Mouse (Mus musculus): ENCODE results near the gene Stk32c. TPM values are rescaled to one million over a fixed set of nuclear protein-coding genes. Genes with fewer than 3 reads are reported as not detected.

Stk32c gene
- polyA plus RNA-seq (2015; fragmentation: Nextera tagmentation; extraction: Ambion mirVana): 0.87 and 1.4 TPM in 2 replicates

DNA sequence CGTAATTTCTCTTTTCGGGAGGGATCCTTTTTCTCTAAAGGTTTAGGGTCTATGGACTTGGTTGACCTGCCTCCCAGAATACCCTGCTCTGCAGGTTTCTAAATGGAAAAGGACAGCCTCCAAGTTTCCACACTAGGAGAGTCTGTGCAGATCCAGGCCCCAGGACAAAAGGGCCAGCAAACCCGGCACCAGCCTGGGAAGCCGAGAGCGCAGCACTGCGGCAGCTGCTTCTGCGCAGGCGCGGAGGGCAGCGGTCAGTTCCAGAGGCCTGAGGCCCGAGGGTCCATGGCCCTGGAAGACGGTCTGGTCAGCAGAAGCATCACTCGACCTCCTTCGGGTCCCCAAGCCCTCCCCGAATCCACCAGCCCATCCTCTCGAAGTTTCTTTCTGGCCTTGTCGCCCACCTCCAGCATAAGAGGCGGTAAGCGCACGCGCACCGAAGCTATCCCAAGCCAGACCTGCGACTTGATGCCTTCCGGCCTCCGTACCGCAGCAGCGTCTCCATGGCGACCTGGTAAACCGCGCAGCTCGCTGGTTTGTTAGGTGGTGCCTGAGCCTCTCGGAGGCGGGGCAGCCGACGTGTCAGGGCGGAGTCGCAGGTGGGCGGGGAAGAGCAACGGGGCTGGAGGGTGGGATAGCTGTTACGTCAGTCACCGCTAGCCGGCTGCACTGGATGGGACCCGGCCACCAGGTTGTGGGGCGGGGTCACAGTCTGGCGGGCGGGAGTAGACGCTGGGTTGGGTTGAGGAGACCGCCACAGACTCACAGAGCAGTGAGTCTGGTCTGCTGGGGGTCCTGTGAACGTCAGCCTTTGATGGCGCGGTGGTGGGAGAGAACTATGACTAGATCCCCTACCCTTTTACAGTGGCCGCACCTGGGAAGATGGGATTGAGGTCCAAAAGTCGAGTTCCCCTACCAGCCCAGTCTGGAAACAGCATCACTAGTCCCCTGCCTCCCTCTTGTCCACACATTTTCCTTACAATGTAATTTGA lies at the start of gene Stk32c, which contains the start of gene Lrrc27:
TSS of gene Stk32c (minus strand) at position 554 of the 992 bp plus-strand sequence.
TSS of gene Lrrc27 (plus strand) at position 235 of the 992 bp plus-strand sequence.
- 2% methylated on average over 53 of the region's 53 CpGs for WGBS
- peak; percentile 98 for ATAC-seq (ENCODE audit: low read depth)
- H3K36me3 ChIP-seq: no peaks in the 10 kb centered on the region

GRCm38 (mm10) chr7:139257752-139258542 lies 44.8 kb upstream of the Stk32c start:
- no peak overlapping the region for H3K9ac ChIP-seq
- no peaks in the 10 kb centered on the region for H3K27me3 ChIP-seq
- H3K4me1 ChIP-seq (replicated peaks): peaks cover 13% of the 10 kb centered on the region; the same call in 1 of the 2 replicates
- H3K36me3 ChIP-seq: peaks cover 17% of the 10 kb centered on the region
- ATAC-seq (ENCODE audit: low read depth): no peak
- no peak overlapping the region for H3K27ac ChIP-seq (replicated peaks)
- H3K4me2 ChIP-seq: no peak overlapping the region
- no peak overlapping the region for H3K4me3 ChIP-seq
- 0 out of 2 replicates have a peak, but pooled peaks cover 4% of the 10 kb centered on the region for H3K9me3 ChIP-seq
- 73% methylated on average over 10 of the region's 10 CpGs for WGBS

More for the DNA sequence above, at the start of gene Stk32c, which contains the start of gene Lrrc27:
- H3K27me3 ChIP-seq: no peaks in the 10 kb centered on the region
- peak within 1 kb of the TSS; percentile 79 for H3K9ac ChIP-seq
- no peaks in the 10 kb centered on the region for H3K9me3 ChIP-seq
- peak within 1 kb of the TSS; percentile 89 for H3K27ac ChIP-seq (replicated peaks)
- H3K4me2 ChIP-seq: peak within 1 kb of the TSS; percentile 63
- H3K4me3 ChIP-seq: peak within 1 kb of the TSS; percentile 58
- peaks cover 14% of the 10 kb centered on the region for H3K4me1 ChIP-seq (replicated peaks)

GRCm38 (mm10) chr7:139254626-139255025 lies 41.5 kb upstream of the Stk32c start:
- Histone ChIP-seq H3K9me3 (no peaks in the 10 kb centered on the region), H3K4me3 (no peak overlapping the region), H3K36me3 (peaks cover 17% of the 10 kb centered on the region), H3K9ac (no peak overlapping the region), H3K27ac (replicated peaks) (no peak overlapping the region), H3K27me3 (peaks cover 9% of the 10 kb centered on the region), H3K4me2 (no peak overlapping the region), H3K4me1 (replicated peaks) (peaks cover 44% of the 10 kb centered on the region)
- ATAC-seq (ENCODE audit: low read depth): no peak
- WGBS: 87% methylated on average over 5 of the region's 5 CpGs

DNA sequence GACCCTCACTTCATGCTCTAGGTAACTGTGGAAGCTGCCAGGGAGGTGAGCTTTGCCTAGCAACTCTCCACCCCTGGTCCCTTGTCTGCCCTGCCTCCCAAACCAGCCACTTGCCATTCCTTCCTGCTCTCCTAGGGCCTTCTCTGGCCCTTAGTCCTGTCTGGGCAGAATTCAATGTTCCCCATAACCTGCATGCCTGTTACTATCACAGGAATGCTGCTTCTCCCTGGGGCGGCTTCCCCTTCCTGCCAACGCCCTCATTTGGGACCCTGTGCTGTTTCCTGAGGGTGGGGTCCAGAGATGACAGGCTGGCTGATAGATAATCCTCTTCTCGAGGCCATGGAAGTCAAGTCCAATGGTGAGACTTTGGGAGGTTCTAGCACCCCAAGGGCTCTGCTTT lies 40.4 kb upstream of the Stk32c start:
- Histone ChIP-seq H3K4me3 (no peak overlapping the region), H3K9me3 (no peaks in the 10 kb centered on the region), H3K36me3 (peaks cover 17% of the 10 kb centered on the region), H3K4me2 (no peak overlapping the region), H3K4me1 (replicated peaks) (peaks cover 55% of the 10 kb centered on the region), H3K27me3 (peaks cover 18% of the 10 kb centered on the region), H3K9ac (no peak overlapping the region), H3K27ac (replicated peaks) (no peak overlapping the region)
- no peak for ATAC-seq (ENCODE audit: low read depth)
- 85% methylated on average over 3 of the region's 3 CpGs for WGBS

GRCm38 (mm10) chr7:139252986-139253385 lies 39.9 kb upstream of the Stk32c start:
- Histone ChIP-seq H3K9me3 (no peaks in the 10 kb centered on the region), H3K4me1 (replicated peaks) (peaks cover 52% of the 10 kb centered on the region), H3K27ac (replicated peaks) (no peak overlapping the region), H3K4me2 (no peak overlapping the region), H3K27me3 (peaks cover 18% of the 10 kb centered on the region), H3K9ac (no peak overlapping the region), H3K36me3 (peaks cover 17% of the 10 kb centered on the region), H3K4me3 (no peak overlapping the region)
- ATAC-seq (ENCODE audit: low read depth): no peak
- 76% methylated on average over 9 of the region's 9 CpGs for WGBS

- ATAC-seq (ENCODE audit: low read depth): no peak
- Histone ChIP-seq H3K4me1 (replicated peaks) (peaks cover 56% of the 10 kb centered on the region), H3K4me3 (no peak overlapping the region), H3K27me3 (peaks cover 18% of the 10 kb centered on the region), H3K9ac (no peak overlapping the region), H3K27ac (replicated peaks) (no peak overlapping the region), H3K36me3 (peaks cover 17% of the 10 kb centered on the region), H3K9me3 (no peaks in the 10 kb centered on the region), H3K4me2 (no peak overlapping the region)
- WGBS: 89% methylated on average over 7 of the region's 7 CpGs
Observed at GRCm38 (mm10) chr7:139252566-139252965, 39.5 kb upstream of the Stk32c start.

GRCm38 (mm10) chr7:139251881-139252301 lies 38.8 kb upstream of the Stk32c start:
- Histone ChIP-seq H3K4me1 (replicated peaks) (peaks cover 63% of the 10 kb centered on the region), H3K4me3 (no peak overlapping the region), H3K9ac (0 out of 2 replicates have a peak overlapping the region, but pooled peaks have one; percentile 8), H3K4me2 (no peak overlapping the region), H3K27ac (replicated peaks) (no peak overlapping the region), H3K36me3 (peaks cover 17% of the 10 kb centered on the region), H3K27me3 (peaks cover 22% of the 10 kb centered on the region), H3K9me3 (no peaks in the 10 kb centered on the region)
- WGBS: 63% methylated on average over 5 of the region's 5 CpGs
- 0 out of 2 replicates have a peak, but pooled peaks have one; percentile 5 for ATAC-seq (ENCODE audit: low read depth)

DNA sequence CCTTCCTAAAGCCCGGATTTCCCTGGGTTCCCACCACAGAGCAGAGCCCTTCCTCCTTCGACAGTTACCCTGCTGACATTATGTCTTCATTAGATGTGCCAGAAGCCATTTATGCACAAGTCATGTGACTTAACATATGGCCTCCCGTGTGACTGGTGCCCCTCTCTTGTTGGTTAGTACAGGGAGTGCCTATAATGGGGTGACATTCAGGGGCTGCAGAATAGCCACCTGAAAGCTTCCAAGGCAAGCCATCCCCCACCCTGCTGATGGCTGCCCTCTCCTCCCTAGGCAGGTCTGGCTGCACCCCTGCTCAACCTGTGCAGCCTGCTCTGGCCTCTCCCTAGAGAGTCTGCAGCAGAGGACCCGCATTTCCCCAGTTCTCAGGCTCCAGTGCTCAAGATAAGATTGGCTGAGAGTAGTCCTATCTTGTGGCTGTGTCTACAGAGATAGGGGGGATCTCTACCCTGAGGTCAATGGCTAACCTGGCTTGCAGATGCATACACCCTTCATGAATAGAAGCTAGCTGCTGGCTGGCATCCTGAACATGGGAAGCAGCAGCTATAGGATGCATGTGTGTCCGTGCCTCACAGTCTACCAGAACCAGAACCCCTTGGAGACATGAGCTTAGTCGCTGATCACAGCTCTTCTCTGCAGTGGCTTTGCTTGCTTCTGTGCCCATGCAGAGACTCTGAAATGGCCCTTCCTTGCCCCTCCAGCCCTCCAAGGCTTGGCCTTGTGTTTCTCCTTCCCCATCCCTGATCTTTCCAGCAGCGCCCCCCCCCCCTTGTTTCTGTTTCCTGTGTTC lies 36.5 kb upstream of the Stk32c start:
- Histone ChIP-seq H3K27me3 (peaks cover 42% of the 10 kb centered on the region), H3K4me1 (replicated peaks) (peaks cover 66% of the 10 kb centered on the region), H3K4me3 (peak overlapping the region; percentile 55), H3K9me3 (no peaks in the 10 kb centered on the region), H3K9ac (peak overlapping the region; percentile 81; the same call in 1 of the 2 replicates), H3K27ac (replicated peaks) (no peak overlapping the region), H3K4me2 (peak overlapping the region; percentile 96), H3K36me3 (no peaks in the 10 kb centered on the region)
- ATAC-seq (ENCODE audit: low read depth): peak; percentile 4; the same call in 1 of the 2 replicates
- 36% methylated on average over 7 of the region's 7 CpGs for WGBS

DNA sequence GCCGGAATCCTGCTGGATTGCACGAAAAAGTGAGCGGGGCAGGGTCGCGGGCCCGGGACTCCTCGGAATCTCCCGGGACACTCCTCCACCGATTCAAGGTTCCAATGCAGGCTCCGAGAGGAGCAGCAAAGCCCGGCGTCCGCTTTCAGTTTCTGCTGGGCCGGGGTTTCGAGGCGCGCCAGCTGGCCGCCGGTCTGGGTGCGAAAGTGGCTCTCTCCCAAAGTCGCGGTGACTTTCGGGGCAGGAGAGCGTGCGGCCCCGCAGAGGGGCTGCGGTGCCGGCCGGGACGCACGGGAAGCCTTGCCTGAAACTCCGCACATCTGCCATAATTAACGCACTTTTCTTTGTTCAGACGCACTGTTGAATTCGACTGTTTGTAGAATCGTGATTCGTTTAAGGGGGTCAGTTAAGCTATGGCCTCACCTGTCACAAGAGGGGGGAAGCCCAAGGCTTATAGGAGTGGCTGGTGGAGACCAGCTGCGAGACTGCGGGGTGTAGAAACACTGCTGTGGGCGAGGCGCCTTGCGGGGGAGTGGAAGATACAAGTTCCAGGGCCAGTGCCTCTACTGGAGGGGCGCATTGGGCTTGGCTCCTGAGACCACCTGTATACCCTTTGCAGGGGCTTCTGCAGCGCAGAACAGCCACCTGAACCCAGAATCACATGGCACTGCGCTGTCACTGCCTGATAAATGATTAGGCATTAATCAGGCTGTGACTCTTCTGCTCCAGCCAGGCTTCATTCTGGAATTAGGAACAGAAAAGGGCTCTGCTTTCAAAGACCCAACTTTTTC lies 35.7 kb upstream of the Stk32c start:
- peak overlapping the region; percentile 81 for H3K9ac ChIP-seq
- H3K9me3 ChIP-seq: no peaks in the 10 kb centered on the region
- ATAC-seq (ENCODE audit: low read depth): peak; percentile 7; the same call in 1 of the 2 replicates
- peak overlapping the region; percentile 96 for H3K4me2 ChIP-seq
- H3K27me3 ChIP-seq: peaks cover 42% of the 10 kb centered on the region
- H3K4me3 ChIP-seq: peak overlapping the region; percentile 55
- peak overlapping the region; percentile 61; the same call in 1 of the 2 replicates for H3K27ac ChIP-seq (replicated peaks)
- WGBS: 1% methylated on average over 45 of the region's 45 CpGs
- peaks cover 66% of the 10 kb centered on the region for H3K4me1 ChIP-seq (replicated peaks)
- H3K36me3 ChIP-seq: no peaks in the 10 kb centered on the region

- H3K27ac ChIP-seq (replicated peaks): peak within 1 kb of the TSS; percentile 61; the same call in 1 of the 2 replicates
- H3K4me1 ChIP-seq (replicated peaks): peaks cover 60% of the 10 kb centered on the region
- no peaks in the 10 kb centered on the region for H3K36me3 ChIP-seq
- peak; percentile 80 for ATAC-seq (ENCODE audit: low read depth)
- H3K9me3 ChIP-seq: no peaks in the 10 kb centered on the region
- peak within 1 kb of the TSS; percentile 96 for H3K4me2 ChIP-seq
- H3K27me3 ChIP-seq: peaks cover 42% of the 10 kb centered on the region
- peak within 1 kb of the TSS; percentile 81 for H3K9ac ChIP-seq
- peak within 1 kb of the TSS; percentile 55 for H3K4me3 ChIP-seq
- WGBS: under 1% methylated on average over 65 of the region's 72 CpGs
Observed at GRCm38 (mm10) chr7:139247881-139248614, 34.9 kb upstream of the Stk32c start, which contains the start of gene Pwwp2b. Gene Pwwp2b (plus strand): TSS chr7:139248482.

All from neural tube, embryonic 13.5 days (tissue).